Mouse (Mus musculus): ENCODE measurements around the gene Mtmr12. TPM values are rescaled to one million over a fixed set of nuclear protein-coding genes. Genes with fewer than 3 reads are reported as not detected.

The Mtmr12 gene
- total RNA-seq, 2 experiments from 2014 or later: 3.1 to 4.7 TPM

DNA sequence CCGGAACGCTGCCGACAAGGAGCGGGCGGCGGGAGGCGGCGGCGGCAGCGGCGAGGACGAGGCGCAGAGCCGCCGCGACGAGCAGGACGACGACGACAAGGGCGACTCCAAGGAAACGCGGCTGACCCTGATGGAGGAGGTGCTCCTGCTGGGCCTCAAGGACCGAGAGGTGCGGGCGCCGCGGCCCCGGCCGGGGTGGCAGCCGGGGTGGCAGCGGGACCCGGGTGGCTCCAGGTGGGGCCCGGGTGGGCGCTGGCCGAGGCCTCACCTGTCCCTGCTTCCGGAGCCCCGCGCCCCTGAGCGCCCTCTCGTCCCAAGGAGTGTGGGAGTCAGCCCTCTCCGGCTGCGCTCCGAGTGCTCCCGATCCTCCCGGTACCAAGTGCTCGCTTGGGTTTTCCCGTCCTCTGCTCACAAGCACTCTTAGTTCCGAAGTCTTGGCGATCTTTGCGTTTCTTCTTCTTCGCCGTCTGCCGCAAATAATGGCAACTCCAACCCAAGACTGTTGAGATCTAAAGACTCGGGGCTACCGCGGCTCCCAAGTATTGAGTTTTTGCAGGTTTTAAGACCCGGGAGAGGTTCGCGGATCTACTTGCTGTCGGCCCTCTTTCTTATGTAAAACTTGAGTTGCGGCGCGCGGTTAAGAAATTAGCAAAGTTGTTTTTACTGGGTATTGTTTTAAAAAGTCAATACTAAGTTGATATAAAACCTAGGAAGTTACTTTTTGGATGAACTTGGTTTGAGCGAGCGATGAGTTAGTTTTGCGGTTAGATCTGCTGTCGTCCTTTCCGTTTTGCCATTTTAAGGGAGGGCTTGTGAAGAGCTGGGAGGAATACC, 117.2 kb downstream of the Mtmr12 start, which contains the start of gene 1810049J17Rik:
Gene 1810049J17Rik, minus strand, starts transcription at position 112 of the 834 bp plus-strand sequence.
- peak; percentile 61 for DNase-seq

DNA sequence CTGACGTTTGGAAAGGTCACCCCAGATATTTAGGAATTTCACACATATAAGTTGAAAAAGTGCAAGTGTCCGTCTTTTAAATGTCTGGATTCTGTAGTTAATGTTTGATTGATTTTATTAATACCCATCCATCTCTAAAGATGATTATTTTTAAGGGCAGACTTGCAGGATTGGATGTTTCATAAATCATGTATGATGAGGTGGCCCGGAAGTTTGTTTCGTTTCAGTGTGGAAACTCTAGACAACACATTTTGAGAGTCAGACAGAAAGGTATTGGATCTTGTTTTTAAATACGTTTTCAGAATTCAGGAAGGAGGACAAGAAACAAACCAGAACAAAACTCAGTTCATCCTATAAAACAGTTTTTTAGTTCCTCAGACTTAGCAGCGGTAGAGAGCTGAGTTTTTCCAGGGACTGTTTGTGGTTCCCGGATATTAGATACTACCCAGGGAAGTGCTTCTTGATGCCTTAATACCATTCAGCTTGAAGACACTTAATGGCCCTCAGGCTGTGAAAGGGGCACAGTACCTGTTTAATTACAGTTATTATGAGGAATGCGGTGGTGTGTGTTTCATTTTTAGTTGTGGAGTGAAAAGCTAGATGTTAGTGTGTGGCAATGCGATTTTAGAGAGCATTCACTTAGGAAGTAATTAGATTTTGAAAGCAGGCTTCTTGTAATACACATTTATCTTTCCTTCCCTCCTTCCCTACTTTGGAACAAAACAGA, 118.0 kb downstream of the Mtmr12 start:
- no peak for DNase-seq

Small RNA genes within 50 kb of the gene (microRNA-seq; reads per million reads assigned to microRNA genes)
- 0 reads per million in 2 experiments for gene Mir1898 (ENCODE audit: borderline replicate concordance in 2 of 2)

Other genes with a start within 250 kb of the Mtmr12 start
- 10 to 100 TPM; 83.4 to 86.2 TPM for gene Sub1, start 208.0 kb upstream of the Mtmr12 start, total RNA-seq (2021)
- gene Zfr, start 87.2 kb upstream of the Mtmr12 start, total RNA-seq (2021): 10 to 100 TPM; 46.0 to 61.1 TPM
- gene Golph3, start 116.4 kb downstream of the Mtmr12 start, total RNA-seq (2021): 10 to 100 TPM; 65.3 to 70.8 TPM
- gene 1810049J17Rik, start 116.9 kb downstream of the Mtmr12 start, total RNA-seq (2021): under 1 TPM in 1 of 2 experiments, not detected in 1; 0.91 TPM